Mouse (Mus musculus) spleen, adult 2 months (tissue): ENCODE results near the gene 1520401A03Rik. TPM values are rescaled to one million over a fixed set of nuclear protein-coding genes. Genes with fewer than 3 reads are reported as not detected.

ENCODE experiments used
- DNase-seq, 2 experiments: peaks; one replicate each; pipeline versions ENCODE4 v3.0.0 to v3.0.0-alpha.2; 2012 to 2021; ENCODE audit warnings: low spot score in 2 of 2, low read depth in 1 of 2
- H3K27ac ChIP-seq: fragments of 200-500 bp; 2 replicates; pipeline ENCODE4 v1.5.1; 2012; ENCODE audit warnings: low read length, inconsistent platforms; ENCODE audit not compliant: insufficient read depth
- H3K27me3 ChIP-seq: fragments of 200-500 bp; 2 replicates; pipeline ENCODE4 v1.6.1; 2012; ENCODE audit warnings: mild to moderate bottlenecking, moderate library complexity, low read length, inconsistent platforms; ENCODE audit not compliant: control insufficient read depth, insufficient read depth
- H3K36me3 ChIP-seq: fragments of 200-500 bp; 2 replicates; pipeline ENCODE4 v1.6.1; 2012; ENCODE audit warnings: mild to moderate bottlenecking, low read length, inconsistent platforms; ENCODE audit not compliant: control insufficient read depth, insufficient read depth
- H3K4me1 ChIP-seq: fragments of 200-500 bp; 2 replicates; pipeline ENCODE4 v1.6.1; 2011; ENCODE audit warnings: inconsistent platforms; ENCODE audit not compliant: control insufficient read depth, insufficient read depth, insufficient read length
- H3K4me3 ChIP-seq: fragments of 200-500 bp; 2 replicates; pipeline ENCODE4 v1.5.1; 2011; ENCODE audit warnings: mild to moderate bottlenecking, inconsistent platforms; ENCODE audit not compliant: insufficient read depth, insufficient read length; ENCODE audit errors: extremely low read depth
- CTCF ChIP-seq: fragments of 200-500 bp; IDR thresholded peaks from 2 replicates; pipeline ENCODE4 v1.5.1; 2011; ENCODE audit warnings: mild to moderate bottlenecking, inconsistent platforms; ENCODE audit not compliant: insufficient read depth, insufficient read length, insufficient replicate concordance; ENCODE audit errors: extremely low read depth
- POLR2A ChIP-seq: fragments of 200-500 bp; IDR thresholded peaks from 2 replicates; pipeline ENCODE4 v1.6.1; 2011; ENCODE audit warnings: low read depth, low read length, inconsistent platforms
- WGBS: fragments of 180-500 bp; shearing (Covaris S2); methylation state at CpG from one replicate; pipeline ENCODE4 v1.1.7; 2018; 5-methylcytosine and 5-hydroxymethylcytosine counted together
- polyA plus RNA-seq: library from polyadenylated mRNA; depleted of rRNA; stranded (reverse); fragments of >200 nt; gene quantifications from 2 replicates; pipeline ENCODE4 v1.2.3, GENCODE M21; 2012

The 1520401A03Rik gene
- polyA plus RNA-seq, 1 experiment, result not detected

- H3K4me3 ChIP-seq, result no peak within 1 kb of the TSS
- peaks cover 11% of the 10 kb centered on the region for H3K4me1 ChIP-seq
- 15% methylated on average over 38 of the region's 38 CpGs for WGBS
These were observed 43.3 kb downstream of the 1520401A03Rik start, which contains the start of gene Cldn6 for GRCm38 (mm10) chr17:23679127-23679835. TSS of gene Cldn6 (plus strand) at chr17:23679249.

GRCm38 (mm10) chr17:23677236-23677679 lies 45.3 kb downstream of the 1520401A03Rik start, which contains the start of gene Tnfrsf12a:
TSS of gene Tnfrsf12a (minus strand) at chr17:23677468.
- peak; percentile 68 to 82 for DNase-seq
- Histone ChIP-seq H3K4me1 (peaks cover 13% of the 10 kb centered on the region), H3K27ac (peak within 1 kb of the TSS; percentile 12; the same call in 1 of the 2 replicates), H3K4me3 (peak within 1 kb of the TSS; percentile 76), H3K27me3 (peaks cover 8% of the 10 kb centered on the region), H3K36me3 (no peaks in the 10 kb centered on the region)
- no peak for TF ChIP-seq CTCF
- peak; percentile 89 for TF ChIP-seq POLR2A
- WGBS, result under 1% methylated on average over 34 of the region's 34 CpGs

More at GRCm38 (mm10) chr17:23679127-23679835, 43.3 kb downstream of the 1520401A03Rik start, which contains the start of gene Cldn6:
- no peaks in the 10 kb centered on the region for H3K36me3 ChIP-seq
- H3K27ac ChIP-seq, result no peak within 1 kb of the TSS
- DNase-seq, result no peak
- TF ChIP-seq CTCF (no peak), POLR2A (no peak)
- peaks cover 10% of the 10 kb centered on the region for H3K27me3 ChIP-seq

- no peak for DNase-seq
These were observed 46.0 kb downstream of the 1520401A03Rik start for GRCm38 (mm10) chr17:23676473-23677031.

GRCm38 (mm10) chr17:23675564-23676281 lies 46.9 kb downstream of the 1520401A03Rik start:
- no peak for DNase-seq
- peaks cover 13% of the 10 kb centered on the region for H3K4me1 ChIP-seq
- H3K36me3 ChIP-seq, result no peaks in the 10 kb centered on the region
- peaks cover 8% of the 10 kb centered on the region for H3K27me3 ChIP-seq
- TF ChIP-seq POLR2A, result no peak
- no peak for TF ChIP-seq CTCF
- H3K27ac ChIP-seq, result no peak overlapping the region; the same call in 1 of the 2 replicates
- WGBS, result 19% methylated on average over 15 of the region's 15 CpGs
- peak overlapping the region; percentile 76; the same call in 1 of the 2 replicates for H3K4me3 ChIP-seq

More at GRCm38 (mm10) chr17:23676473-23677031, 46.0 kb downstream of the 1520401A03Rik start:
- TF ChIP-seq POLR2A (no peak), CTCF (no peak)
- WGBS, result under 1% methylated on average over 37 of the region's 37 CpGs
- peak overlapping the region; percentile 76 for H3K4me3 ChIP-seq
- no peaks in the 10 kb centered on the region for H3K36me3 ChIP-seq
- no peak overlapping the region for H3K27ac ChIP-seq
- H3K27me3 ChIP-seq, result peaks cover 8% of the 10 kb centered on the region
- H3K4me1 ChIP-seq, result peaks cover 13% of the 10 kb centered on the region

GRCm38 (mm10) chr17:23675127-23675526 lies 47.5 kb downstream of the 1520401A03Rik start:
- TF ChIP-seq POLR2A (no peak), CTCF (no peak)
- H3K36me3 ChIP-seq, result peaks cover under 1% of the 10 kb centered on the region; the same call in 1 of the 2 replicates
- H3K27me3 ChIP-seq, result peaks cover 8% of the 10 kb centered on the region
- peaks cover 13% of the 10 kb centered on the region for H3K4me1 ChIP-seq
- no peak for DNase-seq
- H3K4me3 ChIP-seq, result no peak overlapping the region
- H3K27ac ChIP-seq, result no peak overlapping the region
- 71% methylated on average over 5 of the region's 5 CpGs for WGBS

GRCm38 (mm10) chr17:23674271-23674952 lies 48.2 kb downstream of the 1520401A03Rik start:
- Histone ChIP-seq H3K4me3 (peak overlapping the region; percentile 84; the same call in 1 of the 2 replicates), H3K27me3 (peaks cover 6% of the 10 kb centered on the region), H3K36me3 (peaks cover 5% of the 10 kb centered on the region), H3K4me1 (peaks cover 13% of the 10 kb centered on the region), H3K27ac (peak overlapping the region; percentile 96; the same call in 1 of the 2 replicates)
- no peak for TF ChIP-seq POLR2A
- TF ChIP-seq CTCF, result no peak
- DNase-seq, result no peak
- 62% methylated on average over 9 of the region's 9 CpGs for WGBS
